Mouse (Mus musculus): ENCODE results near the gene Pth1r. TPM values are rescaled to one million over a fixed set of nuclear protein-coding genes. Genes with fewer than 3 reads are reported as not detected.

The Pth1r gene
- total RNA-seq, 2 experiments from 2014 or later, result 9.1 to 9.3 TPM

Other genes starting within 250 kb of the Pth1r start
- gene Setd2, start 214.5 kb downstream of the Pth1r start, total RNA-seq (2021), result 10 to 100 TPM; 77.2 to 80.2 TPM
- 1 to 10 TPM; 1.0 to 2.0 TPM for gene Nradd, start 122.7 kb downstream of the Pth1r start, total RNA-seq (2021)
- gene Nbeal2, start 93.0 kb downstream of the Pth1r start, total RNA-seq (2021), result 10 to 100 TPM; 12.6 to 12.7 TPM
- 10 to 100 TPM; 43.6 to 44.0 TPM for gene Ccdc12, start 90.6 kb downstream of the Pth1r start, total RNA-seq (2021)
- gene Myl3, start 5.3 kb downstream of the Pth1r start, total RNA-seq (2021), result under 1 TPM; 0.39 to 0.56 TPM
- not detected for gene Prss42, start 51.0 kb upstream of the Pth1r start, total RNA-seq (2021)
- not detected for gene Prss44, start 66.8 kb upstream of the Pth1r start, total RNA-seq (2021)
- gene Prss43, start 79.5 kb upstream of the Pth1r start, total RNA-seq (2021), result under 1 TPM; 0.14 to 0.28 TPM
- gene Prss45, start 87.4 kb upstream of the Pth1r start, total RNA-seq (2021), result under 1 TPM; 0.28 to 0.79 TPM
- gene Prss46, start 97.4 kb upstream of the Pth1r start, total RNA-seq (2021), result not detected
- gene Prss50, start 110.8 kb upstream of the Pth1r start, total RNA-seq (2021), result under 1 TPM in 1 of 2 experiments, not detected in 1; 0.58 TPM
- gene Als2cl, start 132.7 kb upstream of the Pth1r start, total RNA-seq (2021), result 1 to 10 TPM; 7.8 to 8.4 TPM
- 1 to 10 TPM; 4.7 to 5.5 TPM for gene Tmie, start 133.0 kb upstream of the Pth1r start, total RNA-seq (2021)
- gene Fam240a, start 169.7 kb upstream of the Pth1r start, total RNA-seq (2021), result not detected
- gene Tdgf1, start 199.0 kb upstream of the Pth1r start, total RNA-seq (2021), result under 1 TPM in 1 of 2 experiments, not detected in 1; 0.39 TPM
- 1 to 10 TPM in 1 of 2 experiments, under 1 TPM in 1; 0.92 to 1.6 TPM for gene Lrrc2, start 204.4 kb upstream of the Pth1r start, total RNA-seq (2021)
- gene Rtp3, start 243.4 kb upstream of the Pth1r start, total RNA-seq (2021), result under 1 TPM; 0.47 to 0.63 TPM

Measured in left cerebral cortex, postnatal 10 days (tissue).